Mouse (Mus musculus) neutrophil, adult 5-6 weeks (primary cell): Measurements from ENCODE around the gene Tex22. TPM values are rescaled to one million over a fixed set of nuclear protein-coding genes. Genes with fewer than 3 reads are reported as not detected.

ENCODE experiments used
- ATAC-seq: fragments of 151-379, 151-347 bp; 2 replicates; pipeline ENCODE4 v1.8.0; 2017; ENCODE audit warnings: mild to moderate bottlenecking, moderate TSS enrichment; ENCODE audit not compliant: insufficient number of reproducible peaks, poor library complexity, low FRiP score, severe bottlenecking; ENCODE audit errors: extremely low read depth
- total RNA-seq: library from RNA; stranded (forward); fragments of 200-1000 nt; gene quantifications from 2 replicates; pipeline ENCODE4 v1.2.3, GENCODE M21; 2017

Gene Tex22
- total RNA-seq, 1 experiment from 2014 or later, result 0.81 TPM

DNA sequence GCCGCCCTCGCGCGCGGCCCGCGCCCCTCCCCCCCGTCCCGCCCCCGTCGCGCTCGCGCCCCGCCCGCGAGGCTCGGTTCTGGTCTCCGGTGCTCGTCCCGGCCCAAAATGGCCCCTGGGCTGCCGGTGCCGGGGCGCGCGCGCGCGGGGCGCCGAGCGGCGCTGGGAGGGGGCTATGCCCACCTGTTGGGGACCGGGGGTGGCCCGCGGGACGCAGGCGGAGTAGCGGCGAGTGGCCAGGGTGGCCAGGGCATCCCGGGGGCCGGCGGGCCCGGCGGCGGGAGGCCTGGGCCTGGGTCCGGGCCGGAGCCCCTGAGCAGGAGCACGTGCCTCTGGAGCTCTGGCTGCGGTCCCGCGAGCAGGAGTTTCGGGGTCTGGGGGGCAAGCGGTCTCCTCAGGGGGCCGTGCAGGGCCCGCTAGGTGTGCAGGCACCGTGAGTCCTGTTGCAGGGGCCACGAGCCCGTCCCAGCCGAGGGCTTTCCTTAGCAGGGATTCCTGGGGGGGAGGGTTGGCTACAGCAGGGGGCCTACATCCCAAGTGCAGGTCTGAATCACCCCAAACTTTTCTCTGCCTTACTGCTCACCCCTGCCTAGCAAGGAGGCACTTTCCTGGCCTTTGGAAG lies 24.3 kb downstream of the Tex22 start:
- no peak for ATAC-seq

DNA sequence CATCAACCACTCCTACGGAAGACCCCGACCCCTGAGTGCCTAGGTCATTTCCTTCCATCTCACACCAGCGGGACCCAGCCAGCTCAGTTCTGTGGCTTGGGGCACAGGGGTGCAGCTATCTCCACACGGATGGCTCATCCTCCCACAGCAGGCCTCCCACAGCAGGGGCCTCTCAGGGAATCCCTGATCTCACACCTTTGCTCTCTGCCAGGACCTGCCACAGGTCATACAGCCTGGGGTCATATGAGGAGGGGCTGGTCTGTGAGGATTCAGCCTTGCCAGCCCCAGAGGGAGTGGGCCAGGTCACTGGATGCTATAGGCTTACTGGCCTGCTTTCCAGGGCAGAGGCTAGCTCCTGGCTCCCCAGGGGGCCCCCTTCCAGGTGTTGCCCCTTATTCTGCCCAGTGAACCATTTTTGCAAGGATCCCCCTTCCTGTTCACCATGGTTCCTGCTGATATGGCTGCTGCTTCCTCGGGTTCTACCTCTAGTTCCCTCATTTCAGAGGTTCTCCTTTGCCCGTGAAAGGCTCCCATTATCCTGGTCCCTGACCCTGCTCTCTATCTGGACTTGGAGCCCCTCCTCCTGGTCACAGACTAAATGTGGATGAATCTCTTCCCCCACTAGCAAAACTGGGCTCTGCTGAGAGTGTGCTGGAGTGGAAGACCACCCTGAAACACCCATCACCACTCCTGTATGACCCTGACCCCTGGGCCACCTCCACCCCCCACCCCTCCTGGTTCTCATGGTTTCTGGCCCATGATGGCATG lies 25.4 kb downstream of the Tex22 start:
- ATAC-seq, result no peak

DNA sequence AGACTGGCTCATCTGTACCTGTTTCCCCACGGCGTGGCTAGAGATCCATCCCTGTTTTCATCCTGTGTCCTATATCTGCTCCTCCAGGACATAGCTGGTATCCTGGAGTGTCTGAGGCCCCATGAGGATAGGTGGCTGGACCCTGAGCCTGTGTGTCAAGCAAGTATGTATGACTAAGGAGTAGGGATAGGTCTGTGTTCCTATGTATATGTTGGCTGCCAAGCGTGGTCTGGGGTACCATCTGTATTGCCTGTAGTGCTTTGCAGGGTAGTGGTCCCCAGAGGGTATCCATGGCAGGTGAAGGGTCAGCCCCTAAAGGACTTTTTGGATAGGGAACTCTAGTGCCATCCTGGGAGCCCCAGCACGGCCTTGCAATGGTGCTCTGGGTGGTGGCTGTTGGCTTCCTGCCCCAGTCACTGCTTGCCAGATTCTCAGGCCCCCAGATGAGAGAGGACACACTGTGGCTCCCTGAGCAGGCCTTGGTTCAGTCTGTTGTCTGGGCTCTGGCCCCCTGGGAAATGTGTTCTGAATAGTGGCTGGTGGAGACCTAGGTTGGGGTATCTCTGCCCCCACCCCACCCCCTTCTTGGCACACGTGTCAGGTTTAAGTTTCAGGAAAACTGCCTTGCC lies 26.3 kb downstream of the Tex22 start:
- no peak for ATAC-seq

- ATAC-seq, result no peak
Measured at GRCm38 (mm10) chr12:113101251-113101960, 27.1 kb downstream of the Tex22 start.

GRCm38 (mm10) chr12:113102461-113102860 lies 28.2 kb downstream of the Tex22 start:
- ATAC-seq, result peak; percentile 66

DNA sequence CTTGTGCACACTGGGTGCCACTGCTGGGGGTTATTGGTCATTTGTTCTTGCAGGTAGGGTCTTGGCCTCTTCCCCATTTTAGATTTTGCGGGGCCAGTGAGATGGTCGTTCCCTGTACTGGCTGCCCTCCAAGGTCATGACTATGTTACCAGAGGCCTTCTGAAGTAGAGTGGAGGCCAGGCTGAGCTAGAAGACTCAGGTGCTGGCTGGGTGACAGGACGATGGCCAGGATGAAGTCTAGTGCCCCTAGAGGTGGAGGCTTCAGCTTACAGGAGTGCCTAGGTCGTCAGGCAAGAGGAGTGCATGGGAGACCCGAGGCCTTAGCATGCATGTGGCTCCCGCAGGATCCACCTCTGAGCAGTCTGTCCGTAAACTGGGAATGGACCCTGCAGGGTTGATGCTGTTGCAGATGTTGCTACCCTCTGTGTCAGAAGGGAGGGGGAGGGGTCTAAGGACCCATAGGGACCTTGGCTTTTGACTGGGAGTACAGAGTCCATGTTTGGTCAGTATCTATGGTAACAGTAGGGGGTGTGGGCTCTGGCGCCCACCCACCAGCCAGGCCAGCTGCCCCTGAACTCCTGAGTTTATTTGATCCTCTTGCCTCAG lies 29.6 kb downstream of the Tex22 start:
- ATAC-seq, result no peak; the same call in 1 of the 2 replicates

GRCm38 (mm10) chr12:113106386-113106785 lies 32.1 kb downstream of the Tex22 start:
- ATAC-seq, result no peak

DNA sequence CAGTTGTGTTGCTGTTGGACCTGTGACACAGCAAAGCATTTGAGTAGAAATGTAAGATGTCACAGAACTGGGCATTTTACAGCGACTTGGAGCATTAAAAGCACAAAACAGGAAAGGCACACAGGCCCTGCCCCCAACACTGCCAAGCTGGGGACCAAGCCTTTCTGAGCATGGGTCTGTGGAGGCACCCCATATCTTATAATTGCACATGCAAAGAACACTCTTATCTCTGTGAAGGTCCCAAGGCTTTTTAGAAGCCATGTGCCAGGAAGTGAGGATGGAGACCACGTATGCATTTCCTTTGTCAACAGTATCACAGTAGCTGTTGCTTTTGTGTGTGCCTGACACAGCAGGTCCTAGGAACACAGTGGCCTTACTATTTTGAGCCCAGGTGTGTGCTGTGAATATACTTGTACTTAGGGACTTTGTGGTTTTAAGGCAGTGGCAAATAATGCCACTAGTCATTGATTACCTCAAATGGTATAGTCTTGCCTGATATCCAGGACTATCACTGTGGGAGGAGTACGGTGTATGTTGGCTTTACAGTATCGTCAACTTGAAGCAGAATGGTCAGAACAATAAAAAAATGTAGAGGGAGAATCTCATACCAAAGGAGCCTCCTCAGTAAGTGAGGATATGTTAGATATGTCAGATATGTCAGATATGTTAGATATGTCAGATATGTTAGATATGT lies 33.3 kb downstream of the Tex22 start:
- ATAC-seq, result no peak

DNA sequence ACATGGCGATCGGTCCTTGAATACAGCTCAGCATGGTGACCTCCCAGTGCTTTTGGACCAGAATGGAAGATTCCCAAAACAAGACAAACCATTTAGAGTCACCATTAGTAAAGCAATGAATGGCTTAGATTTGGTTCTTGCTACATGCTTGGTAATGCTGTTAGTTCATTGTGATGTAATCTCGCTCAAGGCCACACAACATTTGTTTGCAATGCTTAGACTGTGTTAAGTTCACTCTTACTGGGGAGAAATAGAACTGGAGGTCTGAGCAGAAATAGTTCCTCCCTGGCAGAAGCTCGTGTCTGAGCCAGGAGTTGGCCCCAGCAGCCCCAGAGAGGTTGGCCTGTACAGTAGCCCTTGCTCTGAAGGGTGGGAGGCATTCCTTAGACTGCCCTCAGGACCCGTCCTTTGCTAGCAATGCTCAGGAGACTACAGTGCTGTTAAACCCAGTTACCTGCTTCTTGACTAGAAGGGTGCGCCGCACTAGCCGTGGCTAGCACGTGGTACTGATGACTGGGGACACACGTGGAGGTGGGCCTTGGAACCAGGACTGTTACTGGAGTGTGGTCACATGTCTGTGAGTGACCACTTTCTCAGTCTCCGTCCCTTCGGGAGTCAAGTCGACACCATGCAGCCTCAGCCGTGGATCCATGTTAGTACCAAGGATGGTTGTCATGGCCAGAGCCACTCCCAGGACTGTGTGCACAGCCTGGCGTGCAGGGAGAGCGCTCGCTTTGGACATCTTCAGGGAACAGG lies 34.4 kb downstream of the Tex22 start:
- ATAC-seq, result no peak

- no peak for ATAC-seq
Measured at GRCm38 (mm10) chr12:113109801-113110200, 35.5 kb downstream of the Tex22 start.

GRCm38 (mm10) chr12:113114141-113114540 lies 39.8 kb downstream of the Tex22 start:
- no peak for ATAC-seq

- no peak for ATAC-seq
Measured at GRCm38 (mm10) chr12:113114856-113115538, 40.7 kb downstream of the Tex22 start.

DNA sequence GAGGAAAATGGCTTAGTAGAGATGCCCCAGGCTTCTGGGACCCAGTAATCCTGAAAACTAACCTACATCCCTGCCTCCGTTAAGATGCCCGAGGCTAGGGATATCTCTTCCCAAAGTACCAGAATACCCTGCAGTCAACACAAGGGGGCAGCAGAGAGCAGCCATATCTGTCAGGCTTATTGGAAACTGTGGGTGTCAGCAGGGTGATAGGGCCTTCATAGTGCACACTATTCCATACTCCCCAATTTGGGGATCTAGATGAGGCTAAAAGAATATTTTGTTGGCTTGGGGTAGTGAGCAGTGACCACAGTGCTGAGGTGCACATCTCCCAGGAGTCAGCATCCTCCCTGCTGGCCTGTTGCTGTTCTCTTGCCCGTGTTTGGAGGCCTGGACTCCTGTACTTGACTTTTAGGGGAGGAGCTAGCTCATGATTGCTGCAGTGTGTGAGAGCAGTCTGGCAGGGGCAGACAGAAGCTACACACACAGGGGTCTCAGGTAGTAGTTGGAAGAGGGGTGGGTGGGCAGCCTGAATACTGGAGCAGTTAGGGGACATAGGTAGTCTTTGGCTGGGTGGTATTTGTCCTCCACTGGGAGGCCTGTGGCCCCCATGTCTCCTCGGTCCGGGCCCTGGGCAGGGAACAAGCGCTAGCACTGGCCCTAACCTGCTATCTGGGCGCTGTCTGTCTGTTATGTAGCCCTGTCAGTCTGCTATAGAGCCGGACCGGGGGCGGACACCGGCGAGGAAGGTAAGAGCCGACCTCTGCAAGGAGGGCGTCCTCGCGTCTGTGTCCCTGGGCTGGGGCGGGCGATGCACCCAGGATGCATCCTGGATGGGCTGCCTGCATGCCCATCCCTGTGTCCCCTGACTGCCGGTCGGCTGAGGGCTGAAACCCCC lies 45.5 kb downstream of the Tex22 start:
- ATAC-seq, result peak; percentile 74

GRCm38 (mm10) chr12:113124726-113125125 lies 50.4 kb downstream of the Tex22 start:
- ATAC-seq, result no peak

DNA sequence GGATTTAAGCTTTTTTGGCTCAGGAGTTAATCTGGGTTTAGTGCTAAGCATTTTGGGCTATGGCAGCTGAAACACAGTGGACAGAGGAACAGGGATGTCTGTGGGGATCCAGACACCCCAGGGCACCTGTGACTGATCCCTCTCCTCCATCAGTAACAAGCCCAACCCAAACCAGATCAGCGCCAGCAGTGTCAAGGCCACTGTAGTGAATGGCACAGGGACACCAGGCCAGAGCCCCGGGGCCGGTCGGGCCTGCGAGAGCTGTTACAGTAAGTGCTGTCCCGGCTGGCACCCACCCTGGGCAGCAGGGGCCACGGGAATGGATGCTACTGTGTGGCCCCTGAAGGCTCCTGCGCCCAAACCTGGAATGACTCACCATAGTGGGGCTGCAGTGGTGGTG lies 56.4 kb downstream of the Tex22 start:
- ATAC-seq, result no peak

DNA sequence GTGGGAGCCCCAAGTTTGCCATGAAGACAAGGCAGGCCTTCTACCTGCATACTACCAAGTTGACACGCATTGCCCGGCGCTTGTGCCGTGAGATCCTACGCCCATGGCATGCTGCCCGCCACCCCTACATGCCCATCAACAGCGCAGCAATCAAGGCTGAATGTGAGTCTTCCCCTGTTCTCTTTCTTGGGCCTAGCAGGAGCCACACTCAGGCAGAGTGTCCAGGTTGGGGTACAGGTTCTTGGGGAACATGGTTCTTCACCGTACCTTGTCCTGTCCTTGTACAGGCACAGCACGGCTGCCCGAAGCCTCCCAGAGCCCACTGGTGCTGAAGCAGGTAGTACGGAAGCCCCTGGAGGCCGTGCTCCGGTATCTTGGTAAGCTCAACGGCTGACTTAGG lies 57.3 kb downstream of the Tex22 start:
- no peak for ATAC-seq

GRCm38 (mm10) chr12:113132567-113132966 lies 58.3 kb downstream of the Tex22 start:
- ATAC-seq, result no peak
